Mouse (Mus musculus) adrenal gland, postnatal 10 days (tissue): ENCODE results near the gene Robo1. TPM values are rescaled to one million over a fixed set of nuclear protein-coding genes. Genes with fewer than 3 reads are reported as not detected.
A peak's percentile ranks its signal among the peaks of the same experiment; 100 is the strongest.

Experiments
- DNase-seq: peaks from one replicate; pipeline ENCODE4 v3.0.0; 2021; ENCODE audit warnings: mixed read lengths
- total RNA-seq, 2 experiments: library from RNA; stranded (reverse); gene quantifications; 2 replicates each; pipeline ENCODE4 v1.2.3; 2021

The Robo1 gene
- total RNA-seq, 2 experiments from 2014 or later: 67.1 to 70.5 TPM

- no peak for DNase-seq
Measured at GRCm38 (mm10) chr16:72828381-72828780, 520.3 kb downstream of the Robo1 start.

GRCm38 (mm10) chr16:72829530-72829929, 521.4 kb downstream of the Robo1 start:
- DNase-seq: no peak

DNA sequence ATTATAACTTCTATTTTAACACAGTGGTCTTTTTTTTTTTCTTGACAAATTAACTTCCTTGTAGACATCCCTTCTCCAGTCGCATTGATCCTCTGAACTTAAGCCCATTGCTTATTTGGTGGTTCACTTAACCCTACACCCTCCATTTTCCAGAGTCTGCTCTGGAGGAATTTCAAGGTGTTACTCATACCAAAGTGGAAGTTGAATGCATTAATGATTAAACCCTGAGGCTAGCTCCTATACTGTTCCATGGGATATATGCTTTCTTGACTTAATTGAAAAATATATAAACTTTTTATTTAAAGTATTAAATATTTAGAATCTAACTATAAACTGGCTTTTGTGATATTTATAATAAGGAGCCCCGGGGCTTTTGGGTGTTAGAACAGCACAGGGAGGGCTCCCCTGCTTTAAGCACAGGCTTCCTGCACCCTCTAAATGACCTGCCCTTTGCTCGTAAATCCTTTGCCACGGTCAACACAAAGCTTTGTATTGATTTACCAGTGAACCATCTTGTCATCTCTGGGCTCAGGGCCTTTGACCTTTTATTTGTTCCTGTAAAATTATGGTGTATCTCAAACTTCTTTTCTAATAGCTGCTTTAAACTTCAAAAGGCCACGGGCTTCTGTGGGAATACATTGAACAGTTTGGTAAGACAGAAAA, 522.4 kb downstream of the Robo1 start:
- no peak for DNase-seq

GRCm38 (mm10) chr16:72834266-72834665, 526.2 kb downstream of the Robo1 start:
- no peak for DNase-seq

- DNase-seq: no peak
Measured at GRCm38 (mm10) chr16:72839031-72839430, 530.9 kb downstream of the Robo1 start.

DNA sequence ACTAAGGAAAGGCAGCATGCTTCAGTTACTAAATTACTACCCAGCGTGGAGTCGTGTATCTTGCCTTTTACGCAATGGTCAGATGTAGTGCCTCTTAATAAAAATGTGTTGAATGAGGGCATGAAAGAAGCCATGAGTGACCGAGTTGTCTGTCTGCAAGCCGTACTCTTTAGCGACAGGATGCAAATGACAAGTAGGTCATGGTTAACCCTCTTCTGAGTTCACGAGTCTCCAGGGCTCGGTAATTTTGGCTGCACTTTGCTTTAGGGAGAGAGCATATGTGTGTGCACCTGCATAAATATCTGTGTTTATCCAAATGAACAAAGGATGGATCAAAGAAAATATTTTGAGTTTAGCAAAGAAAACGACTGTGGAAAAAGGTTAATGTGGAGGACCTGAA, 533.0 kb downstream of the Robo1 start:
- no peak for DNase-seq

- DNase-seq: no peak
Measured at GRCm38 (mm10) chr16:72854101-72854500, 546.0 kb downstream of the Robo1 start.

DNA sequence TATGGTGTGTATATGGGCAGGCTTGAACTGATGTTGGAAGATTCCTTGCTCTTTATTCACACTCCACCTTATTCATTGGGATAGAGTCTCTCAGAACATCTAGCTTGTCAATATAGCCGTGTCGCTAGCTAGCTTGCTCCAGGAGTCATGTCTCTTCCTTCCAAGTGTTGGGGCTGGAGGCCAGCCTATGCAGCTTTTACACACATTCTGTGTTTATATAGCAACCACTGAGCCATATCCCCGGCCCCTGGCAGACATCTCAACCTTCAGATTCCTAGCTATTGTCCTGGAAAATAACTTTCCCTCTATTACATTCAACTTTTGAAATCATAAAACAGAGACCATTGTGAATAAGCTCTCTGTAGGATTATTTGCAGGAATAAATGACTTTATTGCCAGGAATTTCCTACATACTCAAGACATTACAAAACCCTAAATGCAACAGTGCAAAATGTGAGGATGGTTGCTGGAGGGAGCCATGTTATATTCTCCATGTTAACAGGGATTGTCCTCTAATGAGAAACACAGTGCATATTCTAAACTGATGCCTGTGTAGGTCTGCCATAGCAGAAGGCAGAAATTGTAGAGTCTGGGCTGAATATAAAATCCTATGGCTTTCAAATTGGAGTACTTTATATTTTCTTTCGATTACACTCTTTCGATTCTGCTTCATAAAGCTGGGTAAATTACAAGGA, 546.9 kb downstream of the Robo1 start:
- no peak for DNase-seq

DNA sequence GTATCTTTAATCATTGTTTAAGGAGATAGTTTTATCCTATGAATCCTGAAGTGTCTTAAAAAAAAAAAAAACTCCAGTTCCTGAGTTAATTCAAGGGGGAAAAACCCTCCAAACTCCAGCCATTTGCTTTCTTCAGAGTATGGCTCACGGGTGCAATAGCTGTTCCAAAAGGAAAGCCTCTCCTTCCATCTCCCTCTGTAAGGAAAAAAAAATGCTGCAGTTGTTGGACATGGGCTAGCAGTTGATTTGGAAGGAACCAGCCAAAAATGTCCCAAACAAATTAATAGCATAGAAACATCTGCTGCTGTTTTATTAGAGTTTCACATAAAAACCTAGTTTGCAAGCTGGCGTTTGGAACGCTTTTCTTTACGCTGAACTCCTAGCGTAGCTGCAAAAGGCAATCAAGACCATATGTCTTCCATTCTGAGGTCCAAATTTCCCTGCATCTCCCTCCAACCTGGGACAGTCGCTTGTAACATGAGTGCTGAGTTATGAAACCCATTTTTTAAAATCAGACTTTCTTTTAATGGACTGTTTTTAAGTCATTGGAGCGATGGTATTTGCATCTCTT, 553.7 kb downstream of the Robo1 start:
- no peak for DNase-seq

DNA sequence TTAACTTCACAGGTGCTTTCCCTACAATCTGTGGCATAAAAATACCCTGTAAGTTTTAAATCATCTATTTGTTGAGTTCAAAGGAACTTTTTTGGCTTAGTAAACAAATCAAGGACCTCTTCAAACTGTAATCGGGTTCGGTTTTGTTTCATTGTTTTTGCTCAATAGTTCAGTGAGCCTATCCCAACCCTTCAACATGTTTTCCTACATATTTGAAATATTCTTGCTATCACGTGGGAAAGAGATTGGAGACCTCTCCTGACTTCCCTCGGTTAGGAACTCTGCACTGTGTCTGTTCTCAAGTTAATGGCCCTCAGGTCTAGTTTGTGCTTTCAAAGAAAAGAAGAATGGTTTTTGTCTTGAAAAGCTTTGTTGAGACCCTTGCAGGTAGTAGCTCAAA, 557.9 kb downstream of the Robo1 start:
- no peak for DNase-seq

DNA sequence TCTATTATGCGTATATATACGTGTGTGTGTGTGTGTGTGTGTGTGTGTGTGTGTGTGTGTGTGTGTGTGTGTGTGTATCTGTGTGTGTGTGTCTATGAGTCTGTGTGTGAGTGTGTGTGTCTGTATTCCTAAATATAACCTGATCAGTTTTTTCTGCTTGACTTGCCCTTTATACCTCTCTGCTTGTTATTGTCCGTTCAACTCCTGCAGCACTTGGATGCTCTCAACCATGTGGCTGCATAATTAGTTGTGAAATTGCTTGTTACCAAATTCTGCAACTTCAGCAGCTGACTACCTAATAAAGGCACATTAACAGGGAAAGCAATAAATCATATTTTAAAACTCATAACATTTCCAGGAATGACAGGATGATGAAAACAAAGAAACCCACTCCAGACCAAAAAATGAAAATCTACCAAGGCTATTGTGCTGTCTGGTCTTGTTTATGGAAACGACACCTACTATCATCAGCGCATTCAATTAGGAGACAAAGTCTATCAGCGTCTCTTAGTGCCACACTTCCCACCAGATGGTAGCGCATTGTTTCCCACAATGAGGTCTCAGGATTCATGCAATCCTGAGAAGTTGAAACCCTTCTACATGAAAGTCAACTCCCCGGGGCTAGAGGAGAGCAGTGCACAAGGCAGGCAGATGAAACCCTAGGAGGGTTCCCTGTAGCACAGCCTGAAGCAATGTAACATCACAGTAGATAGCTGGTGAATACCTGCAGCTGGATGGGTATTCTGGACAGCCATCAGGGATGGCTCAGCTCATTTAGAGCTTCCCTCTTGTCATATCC, 567.0 kb downstream of the Robo1 start:
- DNase-seq: no peak

- peak; percentile 30 for DNase-seq
Measured at GRCm38 (mm10) chr16:72888108-72888507, 580.0 kb downstream of the Robo1 start.

GRCm38 (mm10) chr16:72889401-72889800, 581.3 kb downstream of the Robo1 start:
- DNase-seq: no peak

DNA sequence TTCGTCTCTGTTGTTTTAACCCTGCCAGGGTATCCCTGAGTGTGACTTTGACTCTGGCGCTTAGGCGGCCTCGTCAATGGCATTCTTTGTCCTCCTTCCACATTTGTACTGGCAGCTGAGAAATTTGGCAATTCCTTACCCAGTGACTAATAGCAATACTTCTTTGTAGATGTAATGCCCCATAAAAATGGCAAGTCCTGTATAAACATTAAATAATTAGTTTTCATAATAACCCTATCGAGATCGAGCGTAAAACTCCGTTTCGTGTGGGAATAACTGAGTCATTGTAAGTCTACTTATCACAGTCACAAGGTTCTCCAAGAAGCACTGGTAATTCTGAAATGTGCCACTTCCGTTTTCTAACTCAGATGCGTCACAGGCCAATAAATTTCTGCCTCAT, 589.0 kb downstream of the Robo1 start:
- peak; percentile 27 for DNase-seq

DNA sequence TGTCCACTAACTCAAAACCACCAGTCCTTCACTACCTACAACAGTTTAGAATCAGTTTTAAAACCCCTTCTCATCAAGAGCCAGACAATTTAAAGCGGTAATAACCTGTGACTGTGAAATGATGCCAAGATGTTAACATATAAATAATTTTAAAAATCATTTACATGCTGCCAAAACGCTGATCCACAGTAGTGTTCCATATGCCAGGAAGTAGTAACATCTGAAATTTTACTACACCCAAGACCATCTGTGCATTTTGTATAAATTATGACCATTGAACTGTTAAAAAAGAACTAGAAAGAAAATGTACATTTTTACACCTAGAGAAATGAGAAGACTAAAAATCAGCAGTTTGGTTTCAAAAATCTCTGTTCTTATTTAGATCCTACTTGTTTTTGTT, 600.8 kb downstream of the Robo1 start:
- no peak for DNase-seq

GRCm38 (mm10) chr16:72913134-72913533, 605.0 kb downstream of the Robo1 start:
- DNase-seq: peak; percentile 76

GRCm38 (mm10) chr16:72914068-72914630, 606.0 kb downstream of the Robo1 start:
- no peak for DNase-seq

DNA sequence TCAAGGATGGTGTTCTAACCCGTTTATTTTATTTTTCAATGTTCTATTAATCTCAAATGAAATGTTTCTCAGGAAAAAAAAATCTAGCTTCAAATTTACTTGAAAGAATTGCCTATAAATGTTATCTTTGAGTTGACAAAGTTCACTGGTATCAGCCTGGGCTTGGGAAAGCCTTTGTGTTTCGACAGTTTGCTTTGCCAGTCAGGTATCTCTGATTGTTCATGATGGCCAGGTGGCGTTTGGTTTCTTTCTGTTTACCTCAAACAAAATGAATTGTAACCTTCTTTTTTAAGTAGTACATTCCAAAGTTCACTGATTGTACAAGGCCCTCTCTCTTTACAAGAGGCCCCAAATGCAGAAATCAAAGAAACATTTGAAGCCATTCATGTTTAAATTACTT, 611.9 kb downstream of the Robo1 start:
- DNase-seq: no peak

- peak; percentile 81 for DNase-seq
Measured at GRCm38 (mm10) chr16:72924423-72925224, 616.5 kb downstream of the Robo1 start.

DNA sequence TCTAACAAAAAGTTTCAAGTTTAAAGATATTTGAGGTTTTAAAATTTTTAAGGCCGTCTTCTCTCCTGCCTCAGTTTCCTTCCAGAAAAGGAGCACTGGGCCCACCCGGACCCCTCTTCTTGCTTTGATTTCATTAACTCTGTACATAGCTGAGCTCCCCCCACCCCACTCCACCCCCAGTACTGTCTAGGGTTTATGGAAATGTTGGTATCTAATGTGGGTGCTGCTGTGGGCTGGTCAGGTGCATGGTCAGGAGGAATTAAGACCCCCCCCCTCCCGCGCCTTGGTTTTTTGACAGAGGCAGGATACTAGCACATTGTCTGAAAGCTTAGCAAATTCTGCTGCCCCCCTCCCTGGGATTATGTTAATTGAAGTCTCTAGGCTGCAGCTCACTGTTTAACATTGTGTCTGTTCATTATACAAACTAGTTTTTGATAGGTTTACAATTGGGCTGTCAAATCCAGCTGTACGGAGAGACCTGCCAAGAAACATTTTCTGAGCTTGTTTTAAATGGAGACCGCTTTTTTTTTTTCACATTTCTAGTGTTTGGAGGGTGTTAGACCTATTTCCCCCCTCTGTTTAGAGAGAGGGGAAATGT, 620.5 kb downstream of the Robo1 start:
- no peak for DNase-seq

DNA sequence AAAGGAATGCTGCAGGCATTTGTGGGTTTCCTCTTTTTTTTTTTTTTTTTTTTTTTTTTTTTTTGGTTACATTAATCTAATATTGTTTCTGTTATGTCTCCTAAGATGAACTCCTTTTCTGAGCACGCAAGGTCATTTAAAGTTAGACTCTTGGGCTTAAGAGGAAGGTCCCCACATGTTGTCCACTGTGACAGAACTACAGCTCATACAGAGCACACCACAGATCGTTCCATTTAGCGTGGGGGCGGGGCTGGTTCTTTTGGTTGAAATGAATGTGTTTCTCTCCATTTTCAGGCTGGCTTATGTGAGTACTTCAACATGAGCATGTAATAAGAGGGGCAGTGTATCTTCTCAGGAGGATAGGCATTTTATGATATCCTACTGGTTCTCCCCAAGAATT, 622.8 kb downstream of the Robo1 start:
- peak; percentile 17 for DNase-seq
